ENCODE assay signal across 8 mouse cellular contexts in genomic region chr7:128523349-128523961, GRCm38 (mm10). TPM values are rescaled to one million over a fixed set of nuclear protein-coding genes. Genes with fewer than 3 reads are reported as not detected.
A peak's percentile ranks its signal among the peaks of the same experiment; 100 is the strongest.
DNase-seq lines count a peak whose midpoint lies in the region; ATAC-seq and TF ChIP-seq lines count a peak whose summit lies in the region.

Gene Bag3, plus strand, starts transcription at chr7:128523616.

- H3K27me3 ChIP-seq in embryonic facial prominence, embryonic 12.5 days: no peaks in the 10 kb centered on the region
- H3K27me3 ChIP-seq in kidney, adult 2 months (replicated peaks; ENCODE audit: control insufficient read depth, insufficient read depth, low read length): no peaks in the 10 kb centered on the region

- peak; percentile 92 for ATAC-seq in embryonic facial prominence, embryonic 12.5 days (ENCODE audit: insufficient number of reproducible peaks, insufficient read depth, low FRiP score, low TSS enrichment)

- H3K4me2 ChIP-seq in embryonic facial prominence, embryonic 12.5 days (replicated peaks): peak within 1 kb of the TSS; percentile 85

- peak within 1 kb of the TSS; percentile 54 for H3K27ac ChIP-seq in embryonic facial prominence, embryonic 12.5 days
- H3K27ac ChIP-seq in kidney, adult 2 months (ENCODE audit: insufficient read depth, low read depth, low read length): peak within 1 kb of the TSS; percentile 93

- no peaks in the 10 kb centered on the region for H3K36me3 ChIP-seq in embryonic facial prominence, embryonic 12.5 days
- H3K36me3 ChIP-seq in kidney, adult 2 months (ENCODE audit: control insufficient read depth, insufficient read depth, low read length): no peaks in the 10 kb centered on the region

- peaks cover 4% of the 10 kb centered on the region; the same call in 1 of the 2 replicates for H3K4me1 ChIP-seq in embryonic facial prominence, embryonic 12.5 days
- peaks cover 5% of the 10 kb centered on the region; the same call in 1 of the 2 replicates for H3K4me1 ChIP-seq in kidney, adult 2 months (ENCODE audit: control insufficient read depth, insufficient read depth, low read length)

- TF ChIP-seq POLR2A in kidney, adult 2 months (IDR thresholded peaks at IDR 0.05; ENCODE audit: low read depth, low read length): peak; percentile 89

- H3K9me3 ChIP-seq in embryonic facial prominence, embryonic 12.5 days: no peaks in the 10 kb centered on the region

- 0 out of 2 replicates have a peak, but pooled peaks have one; percentile 9 for TF ChIP-seq CTCF in kidney, adult 2 months (conservative IDR thresholded peaks at IDR 0.05; ENCODE audit: insufficient read depth, insufficient read length, low read depth, low read length)

- 0% methylated on average over 46 of the region's 46 CpGs for WGBS in embryonic facial prominence, embryonic 12.5 days
- WGBS in kidney, adult 2 months: under 1% methylated on average over 46 of the region's 46 CpGs

- peak within 1 kb of the TSS; percentile 66 for H3K4me3 ChIP-seq in embryonic facial prominence, embryonic 12.5 days
- peak within 1 kb of the TSS; percentile 76 for H3K4me3 ChIP-seq in kidney, adult 2 months (ENCODE audit: insufficient read depth, low read depth, low read length)

- peak within 1 kb of the TSS; percentile 70 for H3K9ac ChIP-seq in embryonic facial prominence, embryonic 12.5 days

- DNase-seq in 416B (ENCODE audit: low read depth) (peak; percentile 95), liver (peak; percentile 97)
- DNase-seq in adrenal gland, postnatal 25 days: peak; percentile 99
- DNase-seq in heart, adult 18-20 months: peak; percentile 99
- peak; percentile 98 for DNase-seq in kidney, adult 2 months
- DNase-seq in monocyte, adult 2 months (ENCODE audit: low read depth in 1 of 2, low spot score in 2 of 2): peak; percentile 87 to 89
- peak; percentile 82 to 88 for DNase-seq in spleen, postnatal 36 days (ENCODE audit: low spot score in 2 of 2)

RNA-seq across cellular contexts. Expression of gene Bag3, which starts in this region (rescaled TPM):
- total RNA-seq in adrenal gland, postnatal 25 days (2021): 148 and 181 TPM in 2 replicates
- 9.1 TPM in 2 replicates for polyA plus RNA-seq in embryonic facial prominence, embryonic 12.5 days (2016; fragmentation: Nextera tagmentation; extraction: Ambion mirVana)
- total RNA-seq in heart, adult 18-20 months (2021): 100 to 1,000 TPM; 298 to 330 TPM
- polyA plus RNA-seq in kidney, adult 2 months (2012; rRNA removed): 27.6 and 28.3 TPM in 2 replicates

Comparison
In these comparisons a context has a peak if more than half of its experiments do, and no peak if none do; other contexts are left out.
1. Peak in every context shown above with its lines: DNase-seq, ATAC-seq, H3K4me3 ChIP-seq and H3K27ac ChIP-seq.